Mouse (Mus musculus) cerebellum, postnatal 10 days (tissue): ENCODE measurements around the gene Vmn2r57.
"Not testable (repeated sequence)": the region's sequence is repeated elsewhere in the genome, so short reads cannot be mapped to it uniquely, and the experiment has no call there.

Experiments used
- DNase-seq, 2 experiments: peaks; one replicate each; pipeline ENCODE4 v3.0.0; 2021; ENCODE audit warnings: mixed read lengths in 2 of 2

The Vmn2r57 gene

DNA sequence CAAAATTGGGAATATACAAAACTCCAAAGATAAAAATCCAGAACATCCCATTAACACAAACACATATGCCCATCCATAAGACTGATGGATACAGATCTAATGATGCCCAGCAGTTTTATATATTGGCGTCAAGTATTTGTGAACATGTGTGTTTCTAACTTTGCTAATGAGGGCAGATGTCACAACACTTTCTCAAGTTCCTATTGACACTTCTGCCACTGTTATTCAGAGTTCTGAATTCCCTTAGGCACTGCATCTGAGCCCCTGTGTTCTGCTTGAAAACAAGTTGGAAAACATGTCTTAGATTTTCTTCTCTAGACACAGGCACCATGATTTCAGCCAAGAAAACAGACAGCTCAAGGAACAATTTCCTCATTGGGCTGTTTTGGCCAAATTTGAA is at the start of gene Vmn2r57:
TSS of gene Vmn2r57 (minus strand) at position 101 of the 400 bp plus-strand sequence.
- DNase-seq, result not testable (repeated sequence)

DNA sequence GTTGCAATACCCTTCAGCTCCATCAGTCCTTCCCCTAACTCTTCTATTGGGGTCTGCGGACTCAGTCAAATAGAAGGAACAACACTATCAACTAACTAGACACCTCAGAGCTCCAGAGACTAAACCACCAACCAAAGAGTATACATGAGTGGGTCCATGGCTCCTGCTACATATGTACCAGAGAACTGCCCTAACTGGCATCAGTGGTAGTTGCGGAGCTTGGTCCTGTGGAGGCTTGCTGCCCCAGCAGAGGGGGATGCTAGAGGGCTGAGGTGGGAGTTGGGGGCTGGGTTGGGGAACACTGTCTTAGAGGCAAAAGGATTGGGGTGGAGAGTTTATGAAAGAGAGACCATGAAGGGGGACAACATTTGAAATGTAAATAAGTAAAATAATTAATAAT is 49.4 kb upstream of the Vmn2r57 start:
- peak; percentile 18 to 25 for DNase-seq

GRCm38 (mm10) chr7:41451864-41452263 is 3.4 kb upstream of the Vmn2r57 start:
- DNase-seq, result peak in 1 of 2 experiments; percentile 2

DNA sequence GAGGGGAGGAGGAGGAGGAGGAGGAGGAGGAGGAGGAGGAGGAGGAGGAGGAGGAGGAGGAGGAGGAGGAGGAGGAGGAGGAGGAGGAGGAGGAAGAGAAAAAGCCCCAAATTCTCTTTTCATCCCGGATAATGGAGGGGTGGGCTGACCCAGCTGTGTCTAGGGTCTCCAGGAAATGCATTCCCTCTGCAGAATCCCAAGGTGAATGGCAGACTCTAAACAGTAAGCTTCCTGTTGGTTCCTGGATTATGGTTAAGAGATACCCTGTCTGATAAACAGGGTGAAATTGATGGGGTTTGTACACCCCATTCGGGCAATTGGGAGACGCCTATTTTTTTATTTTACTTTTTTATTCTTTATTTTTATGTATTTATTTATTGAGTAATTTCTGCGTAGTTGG is 54.4 kb downstream of the Vmn2r57 start:
- peak; percentile 4 for DNase-seq

- DNase-seq, result peak; percentile 87
These were observed 55.2 kb downstream of the Vmn2r57 start, which contains the start of gene AI987944 for GRCm38 (mm10) chr7:41393048-41393971. AI987944 (minus strand) TSS chr7:41393379.
